Mouse (Mus musculus) NIH3T3 (cell line): Measurements from ENCODE around the gene C2cd5.
"Not testable (repeated sequence)": the region's sequence is repeated elsewhere in the genome, so short reads cannot be mapped to it uniquely, and the experiment has no call there.

Source experiments
- DNase-seq: peaks from one replicate; pipeline ENCODE4 v3.0.0-alpha.2; 2012; ENCODE audit warnings: low read depth

C2cd5 gene

GRCm38 (mm10) chr6:143099681-143100382 lies at the start of gene C2cd5:
Gene C2cd5 (minus strand): TSS chr6:143100141.
- DNase-seq: peak; percentile 99

DNA sequence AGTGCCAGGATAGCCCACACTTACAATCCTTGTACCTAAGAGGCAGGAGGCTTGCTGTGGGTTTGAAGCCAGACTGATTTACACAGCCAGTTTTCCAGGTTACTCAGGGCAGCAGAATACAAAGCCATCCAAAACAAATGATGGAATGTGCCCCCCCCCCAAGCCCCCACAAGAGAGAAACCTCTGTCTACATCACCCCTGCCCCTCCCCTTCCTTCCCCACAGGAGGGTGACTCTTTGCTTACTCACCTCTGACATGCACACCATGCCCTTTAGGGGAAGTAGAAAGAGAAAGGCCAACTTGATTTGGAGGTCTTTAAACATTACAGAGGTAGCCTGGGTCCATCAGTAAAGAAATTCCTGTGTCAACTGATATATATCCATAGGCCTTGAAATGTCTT lies 48.9 kb upstream of the C2cd5 start:
- peak; percentile 43 for DNase-seq

GRCm38 (mm10) chr6:143146756-143147155 lies 46.8 kb upstream of the C2cd5 start:
- DNase-seq: no peak

DNA sequence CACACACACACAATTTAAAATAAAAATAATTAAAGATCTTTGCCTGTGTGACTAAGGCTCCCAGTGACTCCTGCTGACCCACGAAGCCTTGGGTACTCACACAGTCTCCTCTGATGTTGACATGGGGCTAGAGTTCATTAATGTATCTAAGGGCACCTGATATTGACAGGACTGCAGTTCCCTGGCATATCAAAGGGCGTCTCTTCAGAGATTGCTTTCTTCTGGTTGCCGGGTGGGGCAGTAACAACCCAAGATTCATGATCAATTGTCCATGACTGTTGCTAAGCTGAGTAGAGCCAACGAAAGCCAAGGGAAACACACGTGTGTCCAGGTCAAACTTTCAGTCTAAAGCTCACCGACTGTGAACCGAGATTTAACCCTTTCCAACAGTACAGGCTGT lies 45.1 kb upstream of the C2cd5 start:
- no peak for DNase-seq

- peak; percentile 66 for DNase-seq
Measured at GRCm38 (mm10) chr6:143144556-143144955, 44.6 kb upstream of the C2cd5 start.

DNA sequence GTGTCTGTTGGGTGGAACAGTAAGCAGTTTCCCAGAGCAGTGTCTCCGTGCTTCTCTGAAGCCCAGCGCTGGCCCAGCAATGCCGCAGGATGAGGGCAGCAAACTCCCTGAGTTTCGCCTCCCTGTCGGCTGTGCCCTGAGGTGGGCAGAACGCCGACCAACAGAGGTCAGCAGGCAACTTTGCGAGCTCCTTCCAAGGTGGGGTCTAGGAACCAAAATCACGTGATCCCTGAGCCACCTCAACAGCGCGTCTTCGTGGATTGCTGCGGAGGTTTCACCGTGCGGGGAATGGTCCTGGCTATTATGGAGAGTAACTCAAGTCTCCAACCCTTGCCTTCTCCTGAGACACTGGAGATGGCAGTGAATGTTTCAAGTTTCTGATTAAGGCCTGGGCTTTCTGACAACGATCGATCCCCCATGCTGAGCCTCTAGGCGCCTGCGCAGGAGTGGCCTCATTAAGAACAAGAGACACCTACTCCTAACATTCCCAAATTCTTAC lies 43.9 kb upstream of the C2cd5 start:
- DNase-seq: no peak

GRCm38 (mm10) chr6:143143321-143143720 lies 43.4 kb upstream of the C2cd5 start:
- no peak for DNase-seq

DNA sequence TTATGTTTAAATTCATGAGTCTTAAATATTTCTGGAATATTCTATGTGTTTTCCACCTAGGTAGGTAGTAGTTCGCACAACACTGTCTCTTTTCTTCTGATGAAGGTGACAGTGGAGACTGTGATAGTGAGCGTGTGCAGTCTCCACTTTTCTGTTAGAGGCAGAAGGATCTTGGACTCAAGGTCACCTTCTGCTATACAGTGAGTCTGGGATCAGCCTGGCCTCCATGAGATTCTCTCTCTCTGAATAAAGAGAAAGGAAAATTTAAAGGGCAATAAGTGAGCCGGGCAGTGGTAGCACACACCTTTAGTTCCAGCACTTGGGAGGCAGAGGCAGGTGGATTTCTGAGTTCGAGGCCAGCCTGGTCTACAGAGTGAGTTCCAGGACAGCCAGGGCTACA lies 42.9 kb upstream of the C2cd5 start:
- DNase-seq: no peak

- not testable (repeated sequence) for DNase-seq
Measured at GRCm38 (mm10) chr6:143141624-143142592, 42.0 kb upstream of the C2cd5 start.

DNA sequence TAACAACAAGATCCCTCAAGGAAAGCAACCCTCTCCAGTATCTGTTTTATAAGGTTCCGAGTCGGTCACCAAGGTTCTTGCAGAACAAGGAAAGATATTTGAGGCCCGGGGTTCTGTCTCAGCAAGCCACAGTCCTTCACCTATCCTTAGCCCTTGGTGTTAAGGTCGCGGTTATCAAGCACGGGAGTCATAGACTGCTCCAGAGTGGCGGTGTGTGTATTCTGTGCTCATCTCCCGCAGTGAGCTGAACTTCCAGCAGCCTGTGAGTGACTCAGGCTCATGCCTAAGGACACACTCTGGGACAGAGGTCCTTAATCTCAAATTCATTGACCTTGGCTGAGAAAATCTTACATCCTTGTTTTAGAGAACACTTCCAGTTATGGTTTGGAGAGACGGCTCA lies 40.9 kb upstream of the C2cd5 start:
- no peak for DNase-seq

DNA sequence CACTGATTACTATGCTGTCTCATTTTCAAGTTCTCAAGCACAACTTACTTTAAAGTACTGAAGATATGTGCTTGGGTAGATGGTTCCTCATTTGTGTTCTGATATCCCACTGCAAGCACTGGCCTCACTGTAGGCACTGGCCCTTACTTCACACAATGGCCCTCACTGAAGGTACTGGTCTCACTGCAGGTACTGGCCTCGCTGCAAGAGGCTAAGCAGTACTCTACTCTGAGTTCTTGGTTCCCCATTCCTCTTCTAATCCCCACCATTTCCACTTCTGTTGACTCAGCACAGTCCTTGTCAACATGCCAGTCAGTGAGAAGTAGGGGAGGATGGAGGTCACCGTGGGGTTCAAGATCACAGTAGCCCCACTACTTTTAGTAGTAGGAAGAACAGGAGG lies 39.5 kb upstream of the C2cd5 start:
- DNase-seq: no peak

DNA sequence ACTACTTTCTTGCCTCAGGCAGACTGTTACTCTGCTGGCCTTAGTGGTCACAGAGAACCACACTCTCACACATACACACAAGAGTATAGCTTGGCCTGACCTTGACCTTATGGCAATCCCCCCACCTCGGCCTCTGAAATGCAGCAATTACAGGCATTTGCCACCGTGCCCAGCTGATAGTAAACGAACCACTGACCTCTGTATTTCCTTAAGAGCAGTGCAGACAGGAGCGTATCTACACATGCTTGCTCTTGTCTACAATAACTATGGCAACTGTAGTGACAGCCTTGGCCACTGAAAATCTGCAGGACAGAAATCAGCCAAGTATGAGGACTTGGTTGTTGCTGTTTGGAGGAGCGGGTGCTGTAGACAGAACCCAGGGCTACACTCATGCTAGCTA lies 37.4 kb upstream of the C2cd5 start:
- DNase-seq: no peak

DNA sequence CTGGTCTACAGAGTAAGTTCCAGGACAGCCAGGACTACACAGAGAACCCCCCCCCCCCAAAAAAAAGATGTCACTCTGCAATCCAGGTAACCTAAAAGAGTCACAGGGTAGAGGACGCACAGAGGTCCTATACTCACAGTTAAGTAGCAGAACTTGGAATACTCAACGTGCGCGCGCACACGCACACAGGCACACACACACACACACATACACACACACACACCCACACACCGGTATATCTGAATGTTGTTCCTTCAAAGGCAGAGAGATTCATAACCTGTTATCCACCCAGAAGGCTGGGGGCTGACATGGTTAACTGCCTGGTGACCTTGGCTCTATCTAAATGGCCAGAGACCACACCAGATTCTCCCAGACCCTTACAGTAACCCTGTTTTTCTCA lies 36.7 kb upstream of the C2cd5 start:
- no peak for DNase-seq

DNA sequence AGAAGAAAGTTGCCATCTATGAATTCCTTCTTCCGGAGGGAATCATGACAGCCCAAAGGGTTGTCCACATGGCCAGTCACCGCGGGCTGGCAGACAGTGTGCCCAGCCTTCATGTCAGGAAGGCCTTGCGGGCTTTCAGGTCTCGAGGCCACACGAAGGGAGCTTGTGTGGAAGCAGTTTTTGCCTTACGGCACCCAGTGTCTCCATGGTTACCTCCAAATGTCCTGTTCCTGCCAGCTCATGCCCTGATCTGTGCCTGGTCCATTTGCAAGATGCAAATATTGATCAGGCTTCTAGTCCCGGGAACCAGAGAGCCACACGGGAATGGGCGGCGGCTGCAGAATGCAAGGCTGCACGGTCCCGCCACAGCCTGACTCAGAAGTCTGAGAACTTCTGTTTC lies 35.2 kb upstream of the C2cd5 start:
- DNase-seq: no peak

- DNase-seq: no peak
Measured at GRCm38 (mm10) chr6:143133150-143133549, 33.2 kb upstream of the C2cd5 start.

DNA sequence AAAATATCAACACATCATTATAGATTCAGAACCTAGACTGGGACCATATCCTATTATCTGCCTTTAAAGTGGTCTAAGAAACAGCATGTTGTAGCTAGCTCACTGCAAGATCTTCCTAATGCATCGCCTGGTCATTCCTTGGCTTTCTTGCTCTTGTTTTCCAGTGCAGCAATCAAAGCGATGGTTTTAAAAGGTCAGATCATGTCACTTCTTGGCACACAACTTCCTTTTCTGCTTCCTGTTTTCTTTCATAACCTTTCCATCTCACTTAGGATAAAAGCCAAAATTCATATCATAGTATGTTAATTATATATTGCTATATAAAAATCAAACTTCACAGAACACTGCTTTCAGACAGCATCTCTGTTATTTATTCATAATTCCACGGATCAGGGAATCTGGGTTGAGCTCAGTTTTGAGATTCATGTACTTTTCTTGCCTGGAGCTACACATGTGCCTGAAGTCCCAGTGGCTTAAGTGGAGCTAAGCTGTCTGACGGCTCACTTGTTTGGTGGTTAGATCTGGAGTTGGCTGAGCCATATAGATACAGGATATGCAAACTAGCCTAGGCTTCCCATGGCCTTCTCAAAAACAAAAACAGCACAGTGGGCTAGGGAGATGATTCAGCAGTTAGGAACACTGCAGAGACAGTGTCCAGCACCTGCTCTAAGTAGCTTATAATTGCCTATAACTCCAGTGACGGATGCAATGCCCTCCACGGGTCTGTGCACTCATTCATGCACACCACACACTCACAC lies 32.1 kb upstream of the C2cd5 start:
- no peak for DNase-seq

DNA sequence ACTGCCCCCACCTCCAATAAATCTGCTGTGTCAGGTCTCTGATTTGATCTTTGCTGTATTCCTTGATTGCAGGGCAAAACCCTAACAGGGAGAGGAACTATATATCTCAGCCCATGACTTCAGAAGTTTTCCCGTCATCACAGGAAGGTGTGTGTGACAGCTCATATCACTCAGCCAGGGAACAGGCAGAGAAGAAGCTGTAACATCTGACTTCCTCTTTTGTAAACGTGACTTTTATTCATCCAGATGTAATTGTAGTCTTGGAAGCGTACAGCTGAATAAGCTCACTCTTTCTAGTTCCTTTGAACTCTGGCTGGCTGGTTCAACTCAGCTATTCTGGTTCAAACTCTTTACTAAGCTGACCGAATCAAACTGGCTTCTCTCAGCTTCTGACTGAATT lies 30.5 kb upstream of the C2cd5 start:
- DNase-seq: no peak

- no peak for DNase-seq
Measured at GRCm38 (mm10) chr6:143129952-143130351, 30.0 kb upstream of the C2cd5 start.

DNA sequence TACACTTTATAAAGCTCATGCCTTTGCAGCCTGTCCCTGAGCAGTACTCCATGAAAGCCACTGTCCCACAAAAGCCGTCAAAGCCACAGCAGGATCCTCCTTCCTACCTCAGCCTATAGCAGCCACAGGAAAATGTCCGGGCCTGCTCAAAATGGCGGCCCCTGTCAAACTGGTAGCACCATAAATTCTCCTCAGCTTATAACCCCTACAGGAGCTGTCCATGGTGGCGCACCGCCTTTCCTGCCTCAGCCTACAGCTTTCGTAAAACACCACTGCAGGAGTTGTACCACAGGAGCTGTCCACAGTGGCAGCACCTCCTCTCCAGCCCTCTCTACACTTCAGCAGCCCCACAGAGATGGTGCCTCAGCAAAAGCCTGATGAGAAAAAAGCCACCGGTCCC lies 29.5 kb upstream of the C2cd5 start:
- no peak for DNase-seq

- no peak for DNase-seq
Measured at GRCm38 (mm10) chr6:143125721-143126120, 25.8 kb upstream of the C2cd5 start.

DNA sequence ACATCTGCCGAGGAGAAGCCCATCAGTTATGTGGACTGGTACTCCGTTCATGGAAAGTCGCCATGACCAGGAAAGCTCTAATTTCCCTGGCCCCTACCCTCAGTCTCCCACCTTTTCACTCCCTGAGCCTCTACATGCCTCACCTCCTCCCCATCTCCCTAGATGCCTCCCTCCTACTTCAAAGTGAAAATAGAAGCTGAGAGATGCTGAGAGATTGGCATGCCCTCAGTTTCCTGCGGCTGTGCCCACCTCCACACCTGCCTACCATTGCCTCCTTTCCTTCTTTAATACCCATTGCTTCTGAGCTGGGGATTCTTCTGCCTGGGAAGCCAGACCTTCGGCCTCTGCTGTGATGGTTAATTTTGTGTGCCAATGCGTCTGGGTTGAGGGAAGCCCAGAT lies 19.4 kb upstream of the C2cd5 start:
- no peak for DNase-seq

- no peak for DNase-seq
Measured at GRCm38 (mm10) chr6:143116779-143117178, 16.8 kb upstream of the C2cd5 start.
